Mouse (Mus musculus): ENCODE measurements at regions not wholly inside any gene's neighbourhood (a gene's known extent, or its start where the extent isn't known, plus 50 kb on each side); places are given as distances from the start of the nearest gene placed in this dataset.

- no peak for DNase-seq (ENCODE audit: low spot score in 2 of 2)
Measured at GRCm38 (mm10) chr2:172613891-172614391, 64.5 kb downstream of the Tfap2c start.

DNA sequence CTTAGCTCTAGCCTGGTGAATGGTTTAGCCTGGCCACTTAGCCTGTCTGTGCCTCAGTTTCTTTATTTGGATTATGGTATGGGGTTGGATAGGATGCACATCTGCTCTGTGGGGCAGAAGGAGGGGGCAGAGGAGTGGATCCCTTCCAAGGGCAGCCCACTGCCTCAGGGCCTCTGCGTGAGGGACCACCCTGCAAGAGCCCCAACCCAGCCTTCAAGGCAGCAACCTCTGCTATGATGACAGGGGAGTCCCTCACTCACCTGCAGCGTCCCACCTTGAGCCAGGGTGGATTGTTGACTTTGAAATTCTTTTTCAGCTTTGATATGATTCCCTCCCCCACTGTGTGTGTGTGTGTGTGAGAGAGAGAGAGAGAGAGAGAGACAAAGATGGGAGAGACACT is 65.8 kb downstream of the Tfap2c start:
- DNase-seq (ENCODE audit: low spot score in 2 of 2), result no peak

- no peak for DNase-seq (ENCODE audit: low spot score in 2 of 2)
Measured at GRCm38 (mm10) chr2:172615582-172615981, 66.2 kb downstream of the Tfap2c start.

DNA sequence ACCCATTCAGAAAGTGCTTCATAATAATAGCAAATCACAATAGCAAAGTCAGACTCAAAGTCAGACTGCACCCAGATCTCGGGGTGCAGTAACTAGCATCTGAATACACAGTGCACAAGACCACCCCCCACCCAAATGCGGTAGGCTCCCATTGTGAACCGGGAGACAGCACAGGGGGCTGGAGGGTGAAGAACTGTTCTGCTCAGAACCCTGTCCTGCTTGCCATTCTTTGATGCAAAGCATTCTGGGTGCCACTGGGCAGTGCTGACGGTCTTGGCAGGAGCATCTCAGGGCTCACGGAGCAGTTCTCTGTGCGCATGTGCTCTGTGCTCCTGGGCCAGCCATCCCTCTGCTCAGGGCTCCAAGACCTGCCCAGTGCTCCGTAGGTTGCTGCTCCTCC is 69.8 kb downstream of the Tfap2c start:
- DNase-seq (ENCODE audit: low spot score in 2 of 2), result no peak

DNA sequence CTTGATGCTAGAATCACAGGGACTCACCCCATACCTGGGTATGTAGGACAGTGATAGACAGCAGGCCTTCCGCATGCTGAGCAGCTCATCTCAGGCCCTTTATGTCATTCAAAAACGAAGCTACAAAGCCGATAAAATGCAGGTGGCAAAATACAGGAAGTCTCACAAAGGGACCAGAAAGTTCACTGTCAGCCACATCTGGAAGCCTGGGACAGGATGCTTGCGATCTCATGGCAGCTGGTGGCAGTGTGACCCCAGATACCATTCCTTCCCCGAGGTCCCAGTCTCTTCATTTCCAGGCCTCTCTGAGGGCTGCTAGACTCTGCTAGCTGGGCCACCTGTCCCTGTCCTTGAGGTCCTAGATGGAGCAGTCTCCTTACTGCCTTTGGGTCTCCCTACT is 70.6 kb downstream of the Tfap2c start:
- no peak for DNase-seq (ENCODE audit: low spot score in 2 of 2)

DNA sequence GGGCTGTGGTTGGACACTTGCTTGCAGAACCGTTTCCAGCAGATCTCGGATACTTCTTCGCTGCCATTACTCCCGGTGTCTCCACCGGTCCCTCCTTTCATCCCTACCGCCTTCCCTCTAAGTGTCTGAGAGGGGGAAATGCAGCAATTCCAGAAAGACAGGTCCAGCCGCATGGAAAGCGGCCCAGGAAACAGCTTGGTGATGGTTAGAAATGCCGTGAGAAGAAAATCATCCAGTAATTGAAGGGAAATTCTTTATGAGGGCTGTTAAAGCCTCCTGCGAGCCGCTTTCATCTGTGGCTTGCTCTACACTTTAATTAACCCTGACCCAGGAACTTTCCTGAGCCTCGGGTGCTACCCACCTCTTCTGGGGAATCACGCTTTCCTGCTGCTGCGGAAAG is 74.3 kb downstream of the Tfap2c start:
- no peak for DNase-seq (ENCODE audit: low spot score in 2 of 2)

GRCm38 (mm10) chr2:172627353-172628306 is 78.2 kb downstream of the Tfap2c start:
- DNase-seq (ENCODE audit: low spot score in 2 of 2), result no peak

DNA sequence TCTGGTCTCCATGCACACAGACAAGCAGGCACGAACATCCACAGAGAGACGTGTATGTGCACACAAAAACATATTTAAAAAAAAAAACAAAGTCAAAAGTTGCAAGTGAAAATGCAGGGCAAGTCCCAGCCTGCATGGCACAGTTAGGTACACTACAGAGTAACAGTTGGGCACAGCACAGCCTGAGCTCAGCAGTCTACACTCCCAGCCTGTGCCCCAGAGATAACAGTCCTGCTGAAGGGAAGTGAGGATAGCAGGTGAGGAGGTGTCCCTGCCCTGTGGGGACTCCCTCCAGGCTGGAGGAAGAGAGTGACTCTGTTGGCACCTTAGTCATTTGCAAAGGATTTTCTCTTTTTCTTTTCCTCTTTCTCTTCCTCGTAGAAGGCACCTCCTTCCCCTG is 80.9 kb downstream of the Tfap2c start:
- no peak for DNase-seq (ENCODE audit: low spot score in 2 of 2)

DNA sequence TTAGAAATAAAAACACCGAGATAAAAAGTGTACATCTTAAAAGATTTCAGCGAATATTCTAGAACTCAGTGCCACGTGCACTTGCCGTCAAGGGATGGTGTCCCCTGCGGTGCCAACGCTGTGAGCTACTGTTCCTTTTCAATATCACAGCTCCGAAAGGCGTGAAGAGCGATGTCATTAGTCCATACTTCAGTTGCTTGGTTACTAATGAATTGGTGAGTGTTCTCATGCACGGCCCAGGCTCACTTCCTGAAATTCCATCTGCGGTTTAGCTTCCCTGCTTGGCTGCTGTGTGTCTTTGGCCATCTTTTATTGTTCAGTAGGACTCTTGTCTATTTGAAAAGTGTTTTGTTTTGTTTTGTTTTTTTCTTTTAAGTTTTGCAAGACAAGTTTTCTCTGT is 93.2 kb downstream of the Tfap2c start:
- DNase-seq (ENCODE audit: low spot score in 2 of 2), result no peak

GRCm38 (mm10) chr2:172643860-172644259 is 94.5 kb downstream of the Tfap2c start:
- peak; percentile 49 to 66 for DNase-seq (ENCODE audit: low spot score in 2 of 2)

GRCm38 (mm10) chr2:172644451-172644850 is 95.1 kb downstream of the Tfap2c start:
- no peak for DNase-seq (ENCODE audit: low spot score in 2 of 2)

DNA sequence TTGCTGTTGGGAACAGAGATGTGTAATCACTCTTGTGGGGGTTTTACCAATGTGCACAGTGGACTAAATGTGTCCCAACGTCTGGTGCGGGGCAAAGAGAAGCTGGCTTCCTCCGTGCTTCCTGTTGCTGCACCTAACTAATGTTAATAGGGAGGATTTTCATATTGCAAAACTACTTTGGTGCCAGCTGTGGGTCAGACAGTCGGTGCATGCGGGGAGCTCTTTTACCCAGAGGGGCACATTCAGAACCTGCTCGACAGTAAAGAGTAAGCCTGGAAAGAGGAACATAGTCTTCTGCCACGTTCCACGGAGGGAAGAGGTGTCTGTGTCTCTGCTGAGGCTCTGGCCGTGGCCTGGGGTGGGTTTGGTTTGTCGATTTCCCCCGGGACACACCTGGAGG is 98.7 kb downstream of the Tfap2c start:
- DNase-seq (ENCODE audit: low spot score in 2 of 2), result no peak

- DNase-seq (ENCODE audit: low spot score in 2 of 2), result no peak
Measured at GRCm38 (mm10) chr2:172660479-172660878, 111.1 kb downstream of the Tfap2c start.

GRCm38 (mm10) chr2:172660916-172661315 is 111.5 kb downstream of the Tfap2c start:
- DNase-seq (ENCODE audit: low spot score in 2 of 2), result no peak

DNA sequence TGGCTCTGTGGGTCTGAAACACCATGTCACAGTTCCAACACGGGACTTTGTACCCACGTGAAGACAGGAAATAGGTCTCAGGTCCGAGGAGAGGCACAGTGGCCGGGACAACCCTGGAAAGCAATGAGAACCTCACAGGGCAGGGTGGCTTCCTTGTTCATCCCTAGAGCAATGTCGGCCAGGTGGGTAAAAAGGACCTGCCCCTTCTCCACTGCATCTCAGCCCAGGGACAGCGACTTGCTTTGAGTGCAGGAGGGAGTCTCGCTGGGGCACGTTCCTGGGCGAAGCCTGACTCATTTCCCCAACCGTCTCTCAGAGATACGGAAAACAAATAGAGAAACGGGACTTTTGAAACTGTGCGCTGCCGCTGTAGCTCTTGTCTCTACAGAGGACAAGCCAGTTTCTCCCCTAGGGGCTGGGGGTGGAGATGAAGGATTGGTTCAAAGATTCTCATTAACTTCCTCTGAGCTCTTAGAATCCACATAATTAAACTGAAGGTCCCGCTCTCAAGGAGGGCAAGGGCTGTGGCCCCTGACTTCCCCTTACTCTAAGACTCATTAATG is 112.1 kb downstream of the Tfap2c start:
- DNase-seq (ENCODE audit: low spot score in 2 of 2), result no peak

DNA sequence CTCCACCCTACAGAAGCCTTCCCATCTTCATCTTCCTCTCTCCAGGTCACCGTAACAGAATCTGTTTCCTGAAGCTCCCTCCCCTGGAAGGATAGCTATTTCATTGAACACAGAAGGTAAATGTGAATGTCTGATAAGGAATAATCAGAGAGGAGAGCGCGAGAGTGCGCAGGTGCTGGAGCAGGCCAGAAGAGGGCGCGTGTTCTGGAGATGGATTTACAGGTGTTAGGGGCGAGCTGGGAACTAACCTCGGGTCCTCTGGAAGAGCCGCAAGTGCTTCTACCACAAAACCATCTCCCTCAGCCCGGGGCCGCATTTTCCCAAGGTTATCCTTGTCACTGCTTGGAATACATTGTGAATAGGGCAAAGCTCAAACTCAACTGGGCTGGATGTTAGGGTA is 112.8 kb downstream of the Tfap2c start:
- no peak for DNase-seq (ENCODE audit: low spot score in 2 of 2)

DNA sequence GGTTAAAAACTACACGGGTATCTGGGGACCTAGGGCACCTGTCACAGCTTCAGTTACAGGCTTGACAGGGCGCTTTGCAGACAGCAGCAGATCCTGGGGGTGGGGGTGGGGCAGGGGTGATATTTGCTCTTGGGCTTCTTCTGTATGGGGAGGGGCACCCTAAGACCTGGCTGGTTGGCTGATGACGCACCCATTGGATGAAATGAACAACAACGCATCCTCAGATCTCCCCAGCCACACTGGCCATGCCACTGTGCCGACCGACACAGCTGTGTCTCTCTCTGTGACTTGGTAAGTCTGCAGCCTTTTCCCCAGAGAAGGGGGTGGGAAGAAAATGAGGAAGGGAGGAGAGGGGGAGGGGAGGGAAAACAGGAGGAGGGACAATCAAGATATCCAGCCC is 114.3 kb downstream of the Tfap2c start:
- DNase-seq (ENCODE audit: low spot score in 2 of 2), result no peak

GRCm38 (mm10) chr2:172673081-172673480 is 123.7 kb downstream of the Tfap2c start:
- no peak for DNase-seq (ENCODE audit: low spot score in 2 of 2)

DNA sequence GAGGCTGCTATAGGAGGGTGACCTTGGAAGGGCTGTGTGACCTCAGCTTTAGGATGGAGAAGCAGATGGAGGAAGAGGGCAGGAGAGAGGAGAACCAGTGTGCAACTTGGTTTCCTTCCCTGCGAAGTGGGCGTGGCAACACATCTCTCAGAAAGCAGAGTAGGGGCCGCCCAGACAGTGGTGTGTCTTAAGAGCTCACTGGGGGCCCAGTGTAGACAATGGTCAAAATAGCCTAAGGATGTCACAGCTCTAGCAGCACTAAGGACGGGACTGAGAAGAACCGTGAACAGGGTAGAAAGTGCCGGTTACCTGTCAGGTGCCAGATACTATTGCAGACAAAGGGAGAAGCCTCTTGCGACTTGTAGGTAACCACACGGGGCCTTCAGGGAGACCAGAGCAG is 125.2 kb downstream of the Tfap2c start:
- DNase-seq (ENCODE audit: low spot score in 2 of 2), result no peak

GRCm38 (mm10) chr2:172675081-172675480 is 125.7 kb downstream of the Tfap2c start:
- DNase-seq (ENCODE audit: low spot score in 2 of 2), result no peak

GRCm38 (mm10) chr2:172690196-172690595 is 140.8 kb downstream of the Tfap2c start:
- DNase-seq (ENCODE audit: low spot score in 2 of 2), result no peak

DNA sequence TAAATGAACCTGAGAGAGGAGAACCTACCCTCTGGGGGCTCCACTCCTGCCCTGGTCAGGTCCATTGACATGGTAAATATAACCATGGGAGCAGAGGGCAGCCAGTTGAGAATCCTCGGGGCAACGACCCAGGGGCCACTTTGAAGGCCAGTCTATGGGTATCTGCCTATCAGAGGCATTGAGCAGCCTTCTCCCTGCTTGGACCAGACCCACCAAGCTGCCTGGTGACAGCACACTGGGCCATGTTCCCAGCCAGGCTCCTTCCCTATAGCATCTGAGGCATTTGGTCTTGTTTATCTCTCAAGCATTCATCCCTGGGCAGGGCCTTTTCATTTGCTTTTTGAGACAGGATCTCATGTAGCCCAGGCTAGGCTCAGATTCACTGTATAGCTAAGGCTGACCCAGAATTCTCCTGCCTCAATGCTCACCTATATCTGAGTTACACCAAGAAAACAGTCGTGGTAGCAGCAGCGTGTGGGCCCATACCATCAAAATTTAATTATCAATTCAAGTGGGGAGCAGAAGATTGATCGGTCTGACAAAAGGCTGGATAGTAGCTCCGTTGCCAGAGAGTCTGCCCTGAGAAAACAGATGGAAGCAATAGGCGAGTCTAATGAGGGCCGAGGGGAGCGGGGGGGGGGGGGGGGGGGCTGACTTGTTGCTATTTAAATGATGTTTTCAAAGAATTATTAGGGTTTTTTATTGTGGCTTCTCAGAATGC is 141.7 kb downstream of the Tfap2c start:
- no peak for DNase-seq (ENCODE audit: low spot score in 2 of 2)

Data from heart, adult 9 months (tissue).